Mouse (Mus musculus): ENCODE results near the gene Pgls.
A peak's percentile ranks its signal among the peaks of the same experiment; 100 is the strongest.

Pgls gene

DNA sequence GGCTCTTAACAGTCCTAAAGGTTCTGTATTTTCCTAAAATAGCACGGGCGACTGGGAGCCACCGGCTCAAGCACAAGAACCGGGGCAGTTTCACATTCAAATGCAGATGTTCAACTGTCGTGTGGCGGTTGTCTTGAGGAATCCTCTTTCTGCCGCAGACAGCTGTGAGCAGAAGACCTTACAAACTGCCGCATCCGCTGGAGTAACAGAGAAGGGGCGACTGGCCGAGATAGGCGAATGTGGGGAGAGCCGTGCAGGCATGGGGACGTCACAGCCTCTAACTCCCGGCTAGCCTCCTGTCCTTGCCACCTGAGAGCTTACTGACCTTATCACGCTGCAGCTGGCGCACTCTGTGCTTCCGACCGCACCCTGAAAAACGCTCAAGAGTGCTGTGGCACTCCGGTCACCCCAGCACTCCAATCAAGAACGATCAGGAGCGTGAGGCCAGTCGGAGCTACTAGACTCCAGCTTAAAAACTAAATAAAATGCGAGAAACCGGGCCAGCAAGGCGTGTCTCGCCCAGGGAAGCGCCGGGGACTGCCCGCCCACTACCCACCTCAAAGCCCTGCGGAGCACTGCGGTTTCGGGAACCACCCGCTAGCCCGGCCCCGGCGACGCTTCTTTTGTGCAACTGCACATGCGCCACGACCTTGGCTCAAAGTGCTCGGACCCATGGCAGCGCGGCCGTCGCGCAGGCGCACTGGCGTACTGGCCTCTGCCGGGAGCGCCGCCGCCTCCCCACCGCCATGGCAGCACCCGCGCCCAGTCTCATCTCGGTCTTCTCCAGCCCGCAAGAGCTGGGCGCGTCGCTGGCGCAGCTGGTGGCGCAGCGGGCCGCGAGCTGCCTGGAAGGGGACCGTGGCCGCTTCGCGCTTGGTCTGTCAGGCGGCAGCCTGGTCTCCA lies at the start of gene Pgls:
TSS of gene Pgls (plus strand) at position 706 of the 903 bp plus-strand sequence.
- peak; percentile 90 to 91 for DNase-seq (ENCODE audit: low spot score in 2 of 2)

DNA sequence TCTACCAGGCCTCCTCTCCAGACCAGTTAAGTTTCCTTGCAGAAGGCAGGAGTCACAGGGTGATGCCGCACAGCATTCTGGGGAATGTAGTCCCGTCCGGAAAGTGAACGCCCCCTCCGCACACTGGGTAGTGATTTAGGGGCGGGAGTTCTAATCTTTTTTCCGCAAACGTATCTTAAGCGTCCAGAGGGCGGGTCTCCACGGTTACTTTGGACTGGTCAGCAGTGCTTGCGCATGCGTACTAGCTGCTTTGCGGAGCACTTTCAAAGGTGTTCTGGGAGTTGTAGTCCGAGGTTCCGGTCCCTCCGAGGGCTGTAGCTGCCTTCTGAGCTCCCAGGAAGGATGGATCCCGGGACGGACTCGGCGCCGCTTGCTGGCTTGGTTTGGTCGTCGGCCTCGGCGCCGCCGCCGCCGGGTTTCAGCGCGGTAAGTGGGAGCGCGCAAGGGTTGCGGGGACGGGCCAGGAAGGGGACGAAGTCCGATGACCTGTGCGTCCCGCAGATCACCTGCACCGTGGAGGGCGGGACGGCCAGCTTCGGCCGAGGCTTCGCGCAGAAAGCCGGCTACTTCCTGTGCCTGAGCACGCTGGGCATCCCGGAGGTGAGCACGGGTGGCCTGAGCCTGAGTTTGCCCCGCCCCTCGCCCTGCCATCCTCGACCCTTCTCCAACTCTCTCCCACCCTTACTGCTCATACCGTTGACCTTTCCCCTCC lies 49.2 kb upstream of the Pgls start, which contains the start of gene Mvb12a:
TSS of gene Mvb12a (plus strand) at position 291 of the 712 bp plus-strand sequence.
- DNase-seq (ENCODE audit: low spot score in 2 of 2): peak; percentile 82 to 87

DNA sequence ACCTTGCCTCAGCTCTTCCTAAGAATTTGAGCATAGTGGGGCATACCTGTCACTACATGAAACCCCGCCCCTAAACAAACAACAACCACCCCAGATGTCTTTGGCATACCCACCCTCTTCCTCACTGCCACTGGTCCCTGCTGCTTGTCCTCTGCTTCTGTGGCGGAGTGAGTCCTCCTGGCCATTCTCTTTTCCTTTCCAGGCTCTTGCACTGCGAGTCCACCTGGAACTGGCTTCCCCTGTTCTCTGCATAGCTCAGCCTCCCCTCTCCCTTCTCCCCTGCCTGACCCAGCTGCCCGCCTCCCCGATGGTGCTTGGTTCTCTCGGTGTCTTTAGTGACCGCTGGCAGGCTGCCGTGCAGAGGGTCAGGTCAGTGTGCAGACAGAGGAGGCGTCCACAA lies 48.2 kb upstream of the Pgls start:
- no peak for DNase-seq (ENCODE audit: low spot score in 2 of 2)

DNA sequence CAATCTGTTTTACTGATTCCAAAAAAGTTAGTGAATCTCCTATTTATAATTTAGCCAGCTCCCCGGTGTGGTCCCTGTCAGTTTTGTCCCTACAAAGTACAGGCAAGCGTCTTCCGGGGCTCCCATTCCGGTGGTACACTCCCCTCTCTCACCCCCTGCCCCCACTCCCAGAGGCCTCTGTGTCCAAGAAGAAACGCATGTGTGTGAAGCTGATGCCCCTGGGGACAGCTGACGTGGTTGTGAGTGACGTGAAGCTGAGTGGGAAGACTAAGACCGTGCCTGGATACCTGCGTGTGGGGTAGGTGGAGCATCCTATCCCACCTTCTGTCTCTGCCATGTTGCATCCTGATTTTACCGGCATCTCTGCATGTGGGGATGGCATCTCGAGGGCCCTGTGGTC lies 46.9 kb upstream of the Pgls start:
- DNase-seq (ENCODE audit: low spot score in 2 of 2): no peak

DNA sequence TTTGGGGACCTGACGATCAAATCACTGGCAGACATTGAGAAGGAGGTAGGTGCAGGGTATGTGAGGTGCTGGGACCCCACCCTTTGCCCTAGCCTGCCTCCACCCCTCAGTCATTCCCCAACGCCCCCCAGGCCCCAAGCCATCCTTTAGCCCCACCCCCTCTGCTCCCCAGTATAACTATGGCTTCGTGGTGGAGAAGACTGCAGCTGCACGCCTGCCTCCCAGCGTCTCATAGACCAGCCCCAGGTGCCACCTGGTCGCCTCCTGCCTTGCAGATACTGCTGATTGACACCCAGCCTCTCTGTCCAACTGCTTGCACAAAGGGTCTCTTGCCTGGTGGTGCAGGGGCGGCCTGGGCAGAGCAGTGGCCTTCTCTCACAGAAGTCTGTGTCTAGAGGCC lies 44.4 kb upstream of the Pgls start:
- peak; percentile 77 to 78 for DNase-seq (ENCODE audit: low spot score in 2 of 2)

DNA sequence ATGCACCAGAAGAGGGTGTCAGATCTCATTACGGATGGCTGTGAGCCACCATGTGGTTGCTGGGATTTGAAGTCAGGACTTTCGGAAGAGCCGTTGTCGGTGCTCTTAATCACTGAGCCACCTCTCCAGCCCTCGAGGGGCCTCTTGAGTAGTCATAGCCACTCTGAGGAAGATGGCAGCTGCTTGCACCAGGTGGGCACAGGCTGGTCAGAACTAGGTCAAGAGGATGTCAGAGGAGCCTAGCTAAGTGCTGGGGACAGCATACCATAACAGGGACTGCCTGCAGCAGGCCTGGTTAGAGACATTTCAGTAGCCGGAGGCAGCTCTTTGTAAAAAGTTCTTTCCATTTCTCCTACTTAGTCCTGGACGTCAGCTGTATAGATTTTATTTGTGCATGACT lies 41.2 kb upstream of the Pgls start:
- peak in 1 of 2 experiments; percentile 58 for DNase-seq (ENCODE audit: low spot score in 2 of 2)

DNA sequence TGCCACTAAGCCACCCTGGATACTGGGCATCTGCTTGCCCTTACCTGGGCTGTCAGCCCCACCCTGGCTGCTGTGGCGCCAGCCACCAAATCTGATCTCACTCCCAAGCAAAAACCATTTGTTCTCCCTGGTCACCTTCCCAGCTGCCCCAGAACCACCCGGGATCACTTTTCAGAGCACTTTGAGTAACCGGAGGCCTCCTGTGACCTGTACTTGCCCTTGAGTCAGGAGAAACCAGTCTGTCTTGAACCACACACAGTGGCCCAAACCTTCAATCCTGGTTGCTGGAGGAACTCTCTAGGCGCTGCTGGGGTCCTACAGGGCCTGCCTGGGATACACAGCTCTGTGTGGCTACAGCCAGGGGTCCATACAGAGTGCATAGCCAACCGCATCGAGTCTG lies 39.2 kb upstream of the Pgls start:
- DNase-seq (ENCODE audit: low spot score in 2 of 2): no peak

DNA sequence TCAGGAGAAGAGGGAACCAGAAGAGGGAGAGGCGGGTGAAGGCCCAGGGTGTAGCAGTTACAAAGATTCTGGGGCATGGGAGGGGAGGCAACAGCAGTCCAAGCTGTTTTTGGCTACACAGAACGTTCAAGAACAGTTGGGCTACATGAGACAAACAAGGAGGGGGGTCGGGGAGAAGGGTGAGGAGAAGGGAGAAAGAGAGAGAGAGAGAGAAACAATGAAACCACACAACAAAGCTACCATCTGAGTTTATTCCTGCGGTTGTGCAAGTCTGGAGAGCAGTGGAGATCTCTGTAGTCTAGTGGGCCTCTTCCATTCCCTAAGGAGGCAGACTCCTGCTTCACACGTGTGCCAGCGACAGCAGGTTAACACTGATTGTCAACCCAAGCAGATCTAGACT lies 38.0 kb upstream of the Pgls start:
- no peak for DNase-seq (ENCODE audit: low spot score in 2 of 2)

DNA sequence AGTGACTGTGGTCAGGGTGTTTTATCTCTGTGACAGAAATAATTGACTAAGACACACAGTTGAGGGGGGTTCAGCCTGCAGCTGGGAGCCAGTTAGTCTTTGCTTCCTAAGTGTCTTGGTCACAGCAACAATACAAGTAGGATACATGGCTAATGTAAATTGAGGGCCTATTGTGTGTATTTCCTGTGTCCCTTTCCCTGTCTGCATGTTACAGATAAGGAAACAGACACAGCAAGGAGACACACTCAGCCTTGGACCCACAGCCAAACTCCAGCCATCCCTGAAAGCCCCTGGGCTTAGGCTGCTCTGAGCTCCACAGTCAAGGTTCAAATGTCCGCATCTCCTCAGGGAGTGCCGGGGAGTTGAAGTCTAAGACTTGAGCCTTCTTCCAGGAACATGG lies 37.3 kb upstream of the Pgls start:
- DNase-seq (ENCODE audit: low spot score in 2 of 2): no peak

DNA sequence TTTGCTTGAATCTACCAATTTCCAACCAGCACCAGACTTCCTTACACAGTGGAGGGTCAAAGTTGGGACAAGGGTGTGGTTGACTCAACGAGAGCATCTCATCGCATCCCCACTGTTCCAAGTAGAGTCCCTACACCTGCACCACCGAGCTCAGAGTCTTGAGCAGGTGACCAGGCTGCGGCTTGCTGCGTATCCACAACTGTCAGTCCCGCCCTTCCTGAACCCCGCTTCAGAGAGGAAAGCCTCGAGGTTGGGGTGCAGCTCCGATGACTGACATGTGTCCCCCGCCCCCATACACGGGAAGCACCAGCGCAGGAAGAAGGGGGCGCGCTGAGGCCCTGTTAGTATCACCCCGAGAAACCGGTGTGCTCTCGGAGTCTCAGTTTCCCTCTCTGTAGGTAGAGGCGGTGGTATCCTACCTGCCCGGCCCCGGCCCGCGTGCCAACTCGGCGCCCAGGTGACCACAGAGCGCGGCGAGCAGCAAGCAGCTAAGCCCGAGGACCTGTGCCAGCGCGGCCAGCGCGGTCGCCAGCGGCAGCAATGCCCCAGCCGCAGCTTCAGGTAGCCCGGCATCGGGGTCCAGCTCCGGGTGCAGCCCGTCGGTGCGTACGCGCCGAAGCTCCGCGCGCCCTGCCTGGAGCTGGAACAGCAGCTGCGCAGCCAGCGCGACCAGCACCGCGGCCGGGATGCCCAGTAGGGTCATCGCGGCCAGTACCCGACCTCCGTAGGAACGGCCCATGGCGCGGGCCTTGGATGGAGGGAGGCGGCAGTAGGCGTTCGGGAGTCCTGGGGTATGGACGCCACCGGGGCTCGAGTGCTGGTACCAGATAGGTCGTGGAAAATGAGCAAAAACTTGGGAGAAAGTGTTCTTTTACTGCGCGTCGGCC lies 33.7 kb upstream of the Pgls start, which contains the start of gene Tmem221:
TSS of gene Tmem221 (minus strand) at position 801 of the 887 bp plus-strand sequence.
- DNase-seq (ENCODE audit: low spot score in 2 of 2): peak; percentile 68 to 74

DNA sequence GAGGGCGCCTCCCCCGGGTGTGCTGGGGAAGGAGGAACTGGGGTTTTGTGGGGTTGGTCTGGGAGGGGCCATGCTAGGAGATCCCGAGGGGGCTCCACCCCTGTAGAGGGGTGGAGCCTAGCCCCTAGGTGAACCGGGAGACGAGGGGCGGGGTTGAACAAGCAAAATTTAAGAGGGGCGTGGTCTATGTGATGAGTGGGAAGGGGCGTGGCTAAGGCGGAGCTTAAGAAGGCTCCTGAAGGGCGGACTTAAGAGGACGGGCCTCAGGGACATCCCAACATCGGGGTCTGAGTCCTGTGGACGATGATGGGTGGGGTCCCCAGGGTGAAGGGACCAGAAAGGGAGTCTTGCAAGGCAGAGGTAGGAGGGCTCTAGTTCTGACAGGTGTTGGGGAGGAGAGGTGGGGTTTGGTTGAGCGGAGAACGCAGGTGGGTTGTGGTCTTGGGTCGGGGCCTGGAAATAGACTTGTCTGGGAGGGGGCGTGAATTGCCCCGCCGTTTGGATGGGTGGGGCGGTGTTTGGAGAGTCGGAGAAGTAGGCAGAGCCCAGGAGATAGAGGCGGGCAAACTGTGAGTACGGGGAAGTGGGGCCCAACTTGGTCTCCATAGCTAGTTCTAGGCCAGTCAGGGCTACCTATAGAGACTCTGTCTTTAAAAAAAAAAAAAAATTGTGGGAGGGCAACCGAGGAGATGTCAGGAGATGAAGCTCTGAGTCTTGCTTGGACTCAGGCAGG lies 32.9 kb upstream of the Pgls start:
- DNase-seq (ENCODE audit: low spot score in 2 of 2): peak; percentile 84

DNA sequence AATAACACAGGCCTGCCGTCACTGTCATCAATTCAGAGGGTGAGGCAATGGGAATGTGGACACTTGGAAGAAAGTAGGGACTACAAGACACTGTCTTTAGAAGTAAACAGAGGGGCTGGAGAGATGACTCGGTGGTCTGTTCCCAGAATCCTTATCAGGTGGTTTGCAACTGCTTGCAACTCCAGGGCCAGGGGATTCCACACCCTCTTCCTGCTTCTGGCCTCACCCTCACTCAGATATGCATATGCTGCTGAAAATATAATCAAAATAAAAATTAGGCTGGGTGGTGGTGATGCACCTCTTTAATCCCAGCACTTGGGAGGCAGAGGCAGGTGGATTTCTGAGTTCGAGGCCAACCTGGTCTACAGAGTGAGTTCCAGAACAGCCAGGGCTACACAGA lies 31.9 kb upstream of the Pgls start:
- no peak for DNase-seq (ENCODE audit: low spot score in 2 of 2)

DNA sequence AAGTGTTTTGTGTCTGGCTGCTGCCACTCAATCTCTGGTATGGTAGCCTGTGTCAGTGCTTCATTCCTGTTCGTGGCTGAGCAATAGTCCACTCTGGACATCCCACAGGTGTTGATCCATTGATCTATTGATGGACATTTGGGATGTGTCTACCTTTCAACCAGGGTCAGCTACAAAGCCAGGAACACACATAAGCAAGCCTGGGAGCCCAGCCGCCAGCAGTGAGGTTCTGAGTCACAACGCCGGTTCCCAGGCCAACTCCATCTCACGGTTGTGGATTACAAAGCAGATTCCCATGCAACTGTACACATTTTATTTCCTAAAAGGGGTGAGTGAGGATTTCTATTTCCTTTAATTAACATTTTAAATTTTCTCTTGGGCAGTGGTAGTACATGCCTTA lies 31.2 kb upstream of the Pgls start:
- DNase-seq (ENCODE audit: low spot score in 2 of 2): no peak

DNA sequence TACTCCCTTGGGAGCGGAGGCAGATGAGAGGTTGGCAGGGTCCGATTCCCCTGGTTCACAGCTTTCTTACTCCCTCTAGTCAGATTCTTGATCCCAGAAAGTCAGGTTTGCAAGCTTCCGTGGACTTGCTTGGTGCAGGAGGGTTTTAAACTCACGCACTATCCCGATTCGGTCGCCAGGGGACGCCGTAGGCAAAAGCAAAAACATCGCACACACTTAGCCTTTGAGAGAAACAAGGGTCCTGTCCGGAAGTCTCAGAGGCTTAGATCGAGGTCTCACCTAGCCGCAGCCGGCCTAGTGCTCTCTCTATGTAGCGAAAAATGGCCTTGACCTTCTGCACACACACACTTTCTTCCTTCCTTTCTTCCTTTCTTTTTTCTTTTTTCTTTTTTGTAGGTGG lies 30.6 kb upstream of the Pgls start:
- peak; percentile 48 to 73 for DNase-seq (ENCODE audit: low spot score in 2 of 2)

DNA sequence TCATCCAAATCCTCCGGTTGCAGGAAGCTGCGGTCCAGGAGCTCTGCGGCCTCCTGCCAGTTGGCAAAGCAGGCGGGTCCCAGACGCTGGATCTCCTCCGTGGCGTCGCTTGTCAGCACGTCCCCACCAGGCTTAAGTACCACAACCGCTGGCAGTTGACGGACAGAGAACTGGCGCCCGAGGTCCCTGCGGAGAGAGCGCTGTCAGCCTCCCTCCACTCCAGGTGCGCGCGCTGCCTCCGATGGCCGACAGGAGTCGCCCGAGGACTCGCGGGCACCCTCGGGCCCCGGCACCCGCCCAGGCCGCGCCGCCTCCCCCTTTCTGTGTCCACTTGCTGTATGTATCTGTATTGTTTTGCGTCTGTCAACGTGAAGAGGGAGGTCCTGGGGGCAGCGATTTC lies 29.2 kb upstream of the Pgls start:
- DNase-seq (ENCODE audit: low spot score in 2 of 2): peak; percentile 73 to 90

DNA sequence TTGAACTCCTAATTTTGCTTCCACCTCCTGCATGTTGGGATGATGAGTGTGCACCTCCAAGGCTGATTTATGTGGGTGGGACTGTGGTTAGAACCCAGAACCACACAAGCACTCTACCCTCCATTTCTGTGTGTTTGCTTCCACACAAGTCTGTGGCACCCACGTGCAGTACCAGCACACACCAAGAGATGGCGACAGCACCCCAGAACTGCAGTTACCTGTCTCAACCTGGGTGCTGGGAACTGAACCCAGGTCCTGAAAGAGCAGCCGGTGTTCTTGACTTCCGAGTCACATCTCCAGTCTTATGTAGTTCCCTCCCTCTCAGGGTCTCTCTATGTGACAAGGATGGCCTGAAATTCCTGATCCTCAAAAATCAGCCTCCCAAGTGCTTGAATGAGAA lies 28.0 kb upstream of the Pgls start:
- no peak for DNase-seq (ENCODE audit: low spot score in 2 of 2)

DNA sequence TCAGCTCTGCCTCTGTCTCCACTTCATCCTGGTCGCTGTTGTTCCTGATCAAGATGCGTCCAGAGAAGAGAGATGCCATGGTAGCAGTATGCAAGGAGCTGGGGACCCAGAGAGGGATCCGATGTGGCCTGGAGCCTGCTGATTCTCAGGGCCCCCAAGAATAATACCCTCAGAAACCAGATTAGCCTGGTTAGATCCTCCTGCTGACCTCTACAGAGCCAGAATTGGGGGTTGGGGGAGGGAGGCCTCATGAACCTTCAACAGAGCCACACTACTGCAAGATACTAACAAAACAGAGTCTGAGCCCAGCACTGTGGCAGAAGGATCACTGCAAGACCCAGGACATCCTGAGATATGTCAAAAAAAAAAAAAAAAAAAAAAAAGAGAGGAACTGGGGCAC lies 25.5 kb upstream of the Pgls start, which contains the start of gene Nxnl1:
TSS of gene Nxnl1 (minus strand) at position 101 of the 400 bp plus-strand sequence.
- DNase-seq (ENCODE audit: low spot score in 2 of 2): no peak

DNA sequence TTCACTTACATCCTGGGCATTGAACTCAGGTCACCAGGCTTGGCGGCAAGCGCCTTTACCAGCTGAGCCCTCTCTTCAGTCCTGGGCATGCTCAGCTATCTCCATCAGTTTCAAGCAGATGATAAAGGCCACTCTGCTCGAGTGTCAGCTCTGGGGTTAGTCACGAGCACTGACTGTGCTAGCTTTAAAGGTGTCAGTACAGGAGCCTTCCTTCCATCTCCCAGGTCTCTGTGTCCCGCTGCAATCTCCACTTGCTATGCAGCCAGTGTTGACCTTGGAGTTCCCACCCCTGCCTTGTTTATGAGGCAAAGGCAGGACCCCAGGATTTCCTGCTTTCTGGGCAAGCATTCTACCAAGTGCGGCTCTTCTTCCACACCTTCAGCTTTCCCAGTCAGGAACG lies 24.4 kb upstream of the Pgls start:
- DNase-seq (ENCODE audit: low spot score in 2 of 2): no peak

DNA sequence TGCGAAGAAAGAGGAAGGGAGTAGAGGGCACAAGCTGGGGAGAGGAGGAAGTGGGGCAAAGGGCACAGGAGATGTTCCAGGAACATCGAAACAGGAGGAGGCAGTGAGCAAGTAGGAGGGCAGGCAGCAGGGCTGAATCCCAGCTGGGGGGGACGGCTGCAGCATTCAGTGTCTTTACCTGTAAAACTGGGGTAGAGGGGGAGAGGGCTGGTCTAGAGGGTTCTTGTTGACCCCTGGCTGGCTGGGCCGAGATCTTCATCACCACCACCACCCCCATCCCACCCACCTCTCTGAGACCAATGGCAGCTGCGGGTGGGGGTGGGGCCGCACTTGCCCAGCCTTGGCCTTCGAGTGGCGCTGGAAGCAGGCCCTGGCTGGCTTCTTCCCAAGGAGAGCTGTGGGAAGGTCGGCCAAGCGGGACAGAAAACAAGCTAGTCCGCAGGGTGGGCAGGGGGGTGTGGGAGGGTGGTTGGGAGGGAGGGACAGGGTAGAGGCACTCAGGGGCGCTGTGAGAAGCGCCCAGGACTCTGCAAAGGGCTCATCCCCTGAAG lies 23.5 kb upstream of the Pgls start, which contains the start of gene Slc27a1:
TSS of gene Slc27a1 (plus strand) at position 496 of the 551 bp plus-strand sequence.
- DNase-seq (ENCODE audit: low spot score in 2 of 2): no peak

DNA sequence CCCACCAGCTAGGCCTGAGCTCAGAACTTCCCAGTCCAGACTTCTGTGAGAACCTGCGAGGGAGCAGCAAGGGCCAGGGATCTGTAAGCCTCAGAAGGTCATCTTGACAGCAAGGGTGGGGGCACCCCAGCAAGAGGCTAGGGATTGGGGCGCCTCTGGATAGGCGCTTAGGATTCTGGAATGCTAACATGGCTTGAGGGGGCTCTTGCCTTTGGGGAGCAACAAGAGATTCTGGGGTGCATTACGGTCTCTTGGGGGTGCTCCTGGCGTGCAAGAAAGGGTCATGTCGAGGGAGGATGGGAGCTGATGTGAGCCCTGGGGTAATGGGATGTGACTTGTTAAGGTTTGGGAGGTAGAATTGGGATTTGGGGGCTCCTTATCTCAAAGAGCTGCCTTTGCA lies 23.0 kb upstream of the Pgls start:
- DNase-seq (ENCODE audit: low spot score in 2 of 2): no peak

Data from thymus, postnatal 10 days (tissue).